Mouse (Mus musculus): ENCODE measurements at regions not wholly inside any gene's neighbourhood (a gene's known extent, or its start where the extent isn't known, plus 50 kb on each side); places are given as distances from the start of the nearest gene placed in this dataset.

- 79% methylated on average over 3 of the region's 3 CpGs for WGBS
- Histone ChIP-seq H3K27ac (ENCODE audit: low read length) (no peak overlapping the region), H3K4me3 (ENCODE audit: low read depth, low read length) (no peak overlapping the region), H3K36me3 (ENCODE audit: control insufficient read depth, insufficient read depth, low read length) (no peaks in the 10 kb centered on the region), H3K4me1 (ENCODE audit: control insufficient read depth, insufficient read depth, low read length) (no peaks in the 10 kb centered on the region), H3K27me3 (ENCODE audit: control insufficient read depth, insufficient read depth, low read length) (no peaks in the 10 kb centered on the region), H3K9me3 (ENCODE audit: control insufficient read depth, low read depth, low read length) (no peaks in the 10 kb centered on the region), H3K9ac (replicated peaks; ENCODE audit: low read depth, low read length) (no peak overlapping the region), H3K4me2 (replicated peaks; ENCODE audit: low read depth, low read length) (no peak overlapping the region)
- no peak for ATAC-seq (ENCODE audit: insufficient number of reproducible peaks, insufficient read depth, low FRiP score, low read depth)
These were observed 54.0 kb upstream of the Nedd9 start for GRCm38 (mm10) chr13:41541139-41541538.

DNA sequence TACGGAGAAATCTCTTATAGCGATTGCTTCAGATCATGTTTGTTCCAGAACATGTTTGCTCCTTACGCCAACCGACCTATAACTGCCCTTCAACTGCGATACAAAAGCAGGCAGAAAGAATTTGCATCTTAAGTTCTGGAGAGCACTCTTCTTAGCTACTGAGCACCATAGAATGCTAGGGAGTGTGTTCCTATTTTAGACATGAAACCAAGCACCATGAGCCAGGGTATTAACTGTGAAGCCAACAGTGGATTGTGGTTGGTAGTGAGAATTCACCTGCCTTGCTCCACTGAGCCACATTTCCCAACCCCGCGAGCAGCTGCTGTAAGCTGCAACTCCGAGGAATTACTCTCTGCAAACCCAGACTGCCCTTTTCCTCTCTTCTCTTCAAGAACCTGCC is 58.9 kb upstream of the Nedd9 start:
- Histone ChIP-seq H3K27me3 (ENCODE audit: control insufficient read depth, insufficient read depth, low read length) (no peaks in the 10 kb centered on the region), H3K9me3 (ENCODE audit: control insufficient read depth, low read depth, low read length) (no peaks in the 10 kb centered on the region), H3K27ac (ENCODE audit: low read length) (no peak overlapping the region), H3K4me2 (replicated peaks; ENCODE audit: low read depth, low read length) (no peak overlapping the region), H3K4me3 (ENCODE audit: low read depth, low read length) (no peak overlapping the region), H3K4me1 (ENCODE audit: control insufficient read depth, insufficient read depth, low read length) (peaks cover 6% of the 10 kb centered on the region; the same call in 1 of the 2 replicates), H3K9ac (replicated peaks; ENCODE audit: low read depth, low read length) (no peak overlapping the region), H3K36me3 (ENCODE audit: control insufficient read depth, insufficient read depth, low read length) (no peaks in the 10 kb centered on the region)
- 86% methylated on average over 8 of the region's 8 CpGs for WGBS
- no peak for ATAC-seq (ENCODE audit: insufficient number of reproducible peaks, insufficient read depth, low FRiP score, low read depth)

DNA sequence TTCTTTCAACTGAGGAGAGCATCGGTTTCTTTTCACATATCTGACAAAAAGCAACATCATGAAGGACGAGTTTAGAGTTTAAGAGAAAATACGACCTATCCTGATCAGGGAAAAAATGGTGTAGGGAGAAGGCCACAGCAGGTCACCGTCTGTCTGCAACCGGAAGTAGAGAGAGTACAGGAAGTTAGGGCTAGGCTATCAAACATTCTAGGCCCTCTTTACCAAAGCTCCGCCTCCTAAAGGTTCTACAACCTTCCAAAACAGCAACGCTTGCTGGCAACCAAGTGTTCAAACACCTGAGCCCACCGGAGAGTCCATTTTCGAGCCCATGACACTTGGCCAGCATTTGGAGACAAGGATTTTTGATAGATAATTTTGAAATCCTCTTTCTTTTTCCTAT is 59.2 kb upstream of the Tmem170b start:
- Histone ChIP-seq H3K27me3 (ENCODE audit: control insufficient read depth, insufficient read depth, low read length) (no peaks in the 10 kb centered on the region), H3K4me3 (ENCODE audit: low read depth, low read length) (no peak overlapping the region), H3K9me3 (ENCODE audit: control insufficient read depth, low read depth, low read length) (no peaks in the 10 kb centered on the region), H3K4me1 (ENCODE audit: control insufficient read depth, insufficient read depth, low read length) (peaks cover 7% of the 10 kb centered on the region; the same call in 1 of the 2 replicates), H3K27ac (ENCODE audit: low read length) (no peak overlapping the region), H3K36me3 (ENCODE audit: control insufficient read depth, insufficient read depth, low read length) (no peaks in the 10 kb centered on the region), H3K4me2 (replicated peaks; ENCODE audit: low read depth, low read length) (no peak overlapping the region), H3K9ac (replicated peaks; ENCODE audit: low read depth, low read length) (no peak overlapping the region)
- ATAC-seq (ENCODE audit: insufficient number of reproducible peaks, insufficient read depth, low FRiP score, low read depth), result no peak
- 81% methylated on average over 9 of the region's 9 CpGs for WGBS

- H3K9me3 ChIP-seq (ENCODE audit: control insufficient read depth, low read depth, low read length), result no peaks in the 10 kb centered on the region; the same call in 1 of the 2 replicates
- H3K4me1 ChIP-seq (ENCODE audit: control insufficient read depth, insufficient read depth, low read length), result peaks cover 10% of the 10 kb centered on the region; the same call in 1 of the 2 replicates
- H3K27me3 ChIP-seq (ENCODE audit: control insufficient read depth, insufficient read depth, low read length), result no peaks in the 10 kb centered on the region
- H3K36me3 ChIP-seq (ENCODE audit: control insufficient read depth, insufficient read depth, low read length), result no peaks in the 10 kb centered on the region
- no peak overlapping the region for H3K4me2 ChIP-seq (replicated peaks; ENCODE audit: low read depth, low read length)
- no peak overlapping the region for H3K4me3 ChIP-seq (ENCODE audit: low read depth, low read length)
- WGBS, result 74% methylated on average over 6 of the region's 6 CpGs
- no peak overlapping the region for H3K9ac ChIP-seq (replicated peaks; ENCODE audit: low read depth, low read length)
- ATAC-seq (ENCODE audit: insufficient number of reproducible peaks, insufficient read depth, low FRiP score, low read depth), result peak; percentile 67; the same call in 1 of the 2 replicates
- no peak overlapping the region for H3K27ac ChIP-seq (ENCODE audit: low read length)
These were observed 56.4 kb upstream of the Tmem170b start for GRCm38 (mm10) chr13:41549283-41549682.

- no peak overlapping the region for H3K27ac ChIP-seq (ENCODE audit: low read length)
These were observed 55.3 kb upstream of the Tmem170b start for GRCm38 (mm10) chr13:41550246-41550900.

GRCm38 (mm10) chr13:41551711-41552349 is 53.9 kb upstream of the Tmem170b start:
- H3K27ac ChIP-seq (ENCODE audit: low read length), result no peak overlapping the region
- no peak for ATAC-seq (ENCODE audit: insufficient number of reproducible peaks, insufficient read depth, low FRiP score, low read depth)
- WGBS, result 58% methylated on average over 14 of the region's 14 CpGs

More at GRCm38 (mm10) chr13:41550246-41550900, 55.3 kb upstream of the Tmem170b start:
- WGBS, result 56% methylated on average over 8 of the region's 8 CpGs
- no peak for ATAC-seq (ENCODE audit: insufficient number of reproducible peaks, insufficient read depth, low FRiP score, low read depth)
- Histone ChIP-seq H3K4me1 (ENCODE audit: control insufficient read depth, insufficient read depth, low read length) (peaks cover 10% of the 10 kb centered on the region; the same call in 1 of the 2 replicates), H3K36me3 (ENCODE audit: control insufficient read depth, insufficient read depth, low read length) (no peaks in the 10 kb centered on the region), H3K9ac (replicated peaks; ENCODE audit: low read depth, low read length) (no peak overlapping the region), H3K27me3 (ENCODE audit: control insufficient read depth, insufficient read depth, low read length) (no peaks in the 10 kb centered on the region), H3K4me3 (ENCODE audit: low read depth, low read length) (no peak overlapping the region), H3K9me3 (ENCODE audit: control insufficient read depth, low read depth, low read length) (no peaks in the 10 kb centered on the region; the same call in 1 of the 2 replicates), H3K4me2 (replicated peaks; ENCODE audit: low read depth, low read length) (no peak overlapping the region)

GRCm38 (mm10) chr13:41554401-41554800 is 51.3 kb upstream of the Tmem170b start:
- Histone ChIP-seq H3K4me3 (ENCODE audit: low read depth, low read length) (no peak overlapping the region), H3K27me3 (ENCODE audit: control insufficient read depth, insufficient read depth, low read length) (no peaks in the 10 kb centered on the region), H3K4me1 (ENCODE audit: control insufficient read depth, insufficient read depth, low read length) (peaks cover 10% of the 10 kb centered on the region; the same call in 1 of the 2 replicates), H3K36me3 (ENCODE audit: control insufficient read depth, insufficient read depth, low read length) (no peaks in the 10 kb centered on the region), H3K9ac (replicated peaks; ENCODE audit: low read depth, low read length) (no peak overlapping the region), H3K9me3 (ENCODE audit: control insufficient read depth, low read depth, low read length) (no peaks in the 10 kb centered on the region; the same call in 1 of the 2 replicates), H3K4me2 (replicated peaks; ENCODE audit: low read depth, low read length) (no peak overlapping the region), H3K27ac (ENCODE audit: low read length) (no peak overlapping the region)
- no peak for ATAC-seq (ENCODE audit: insufficient number of reproducible peaks, insufficient read depth, low FRiP score, low read depth)
- WGBS, result 80% methylated on average over 7 of the region's 7 CpGs

More at GRCm38 (mm10) chr13:41551711-41552349, 53.9 kb upstream of the Tmem170b start:
- H3K9ac ChIP-seq (replicated peaks; ENCODE audit: low read depth, low read length), result no peak overlapping the region
- no peaks in the 10 kb centered on the region for H3K27me3 ChIP-seq (ENCODE audit: control insufficient read depth, insufficient read depth, low read length)
- peaks cover 10% of the 10 kb centered on the region; the same call in 1 of the 2 replicates for H3K4me1 ChIP-seq (ENCODE audit: control insufficient read depth, insufficient read depth, low read length)
- H3K36me3 ChIP-seq (ENCODE audit: control insufficient read depth, insufficient read depth, low read length), result no peaks in the 10 kb centered on the region
- no peaks in the 10 kb centered on the region; the same call in 1 of the 2 replicates for H3K9me3 ChIP-seq (ENCODE audit: control insufficient read depth, low read depth, low read length)
- no peak overlapping the region for H3K4me2 ChIP-seq (replicated peaks; ENCODE audit: low read depth, low read length)
- H3K4me3 ChIP-seq (ENCODE audit: low read depth, low read length), result no peak overlapping the region
